Mouse (Mus musculus) cerebellum, postnatal 4 days (tissue): ENCODE measurements around the gene Fam118b.

Source experiments
- DNase-seq, 2 experiments: peaks; one replicate each; pipeline ENCODE4 v3.0.0; 2022; ENCODE audit warnings: low spot score in 2 of 2, mixed read lengths in 1 of 2

Gene Fam118b

DNA sequence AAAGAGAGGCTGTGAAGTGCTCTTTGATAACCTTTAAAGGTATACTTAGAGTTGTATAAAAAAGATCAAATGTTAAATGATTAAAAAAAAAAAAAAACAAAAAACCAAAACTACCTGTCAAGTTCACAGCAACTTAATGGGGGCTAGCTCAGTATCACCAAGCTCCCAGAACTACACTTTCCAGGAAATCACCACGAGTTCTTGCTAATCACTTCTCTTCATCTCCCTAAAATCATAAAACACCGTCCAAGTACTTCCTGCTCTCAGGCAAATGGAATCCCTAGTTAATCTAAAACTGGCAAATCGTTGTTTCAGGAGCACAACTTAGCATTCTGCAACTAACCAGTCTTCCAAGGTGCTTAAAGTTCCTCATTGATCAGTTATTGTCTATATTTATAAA is 3.1 kb downstream of the Fam118b start:
- DNase-seq: no peak

DNA sequence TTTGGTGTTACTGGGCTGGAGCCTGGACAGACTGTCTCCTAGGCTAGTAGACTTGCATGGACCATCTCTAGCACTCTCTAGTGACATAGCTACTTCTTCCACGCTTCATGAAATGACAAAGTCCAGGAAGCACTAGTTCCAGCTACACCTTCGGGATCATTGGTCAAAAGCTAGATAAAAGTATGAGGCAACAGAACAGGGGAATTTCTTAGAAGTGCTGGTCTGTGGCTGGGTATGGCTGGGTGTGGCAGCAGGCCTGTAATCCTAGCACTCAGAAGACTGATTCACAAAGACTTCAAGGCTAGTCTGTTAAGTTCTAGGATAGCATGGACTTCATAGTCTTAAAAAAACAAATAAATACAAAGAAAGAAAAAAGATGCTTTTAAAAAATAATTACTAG is 4.2 kb downstream of the Fam118b start:
- no peak for DNase-seq

DNA sequence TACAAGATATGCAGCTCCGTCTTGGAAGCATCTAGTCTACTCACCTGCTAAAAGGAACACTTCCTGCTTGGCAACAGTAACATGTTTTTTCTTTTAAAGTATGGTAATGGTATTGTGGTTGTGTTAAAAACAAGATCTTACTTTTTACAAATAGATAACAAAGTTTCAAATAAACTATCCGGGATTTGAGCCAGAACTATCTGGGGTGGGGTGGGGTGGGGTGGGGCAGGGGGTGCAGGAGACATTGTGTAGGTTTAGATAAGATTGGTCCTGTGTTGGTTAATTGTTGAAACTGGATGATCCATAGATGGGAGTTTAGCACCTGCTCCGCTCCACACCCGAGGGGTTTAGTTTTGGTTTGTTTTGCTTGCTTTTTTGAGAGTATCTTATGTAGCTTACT is 5.2 kb downstream of the Fam118b start:
- no peak for DNase-seq

DNA sequence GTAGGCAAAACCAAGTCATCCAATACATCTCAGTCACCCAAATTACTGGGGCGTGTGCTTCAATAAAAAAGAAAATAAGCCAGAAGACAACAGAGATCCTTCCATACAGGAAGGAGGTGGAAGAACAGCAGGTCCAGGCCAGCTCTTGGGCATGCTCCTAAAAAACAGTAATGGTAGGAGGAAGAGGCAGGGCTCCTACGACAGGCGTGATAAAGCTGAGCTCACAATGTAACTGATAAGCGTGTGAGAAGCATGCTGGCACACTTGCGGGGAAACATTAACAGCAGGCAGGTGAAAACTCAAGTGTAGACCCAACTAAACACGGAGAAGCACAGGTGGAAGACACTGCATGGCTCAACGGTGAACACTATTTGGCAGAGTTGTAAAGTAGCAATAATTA is 10.2 kb downstream of the Fam118b start:
- DNase-seq: no peak

DNA sequence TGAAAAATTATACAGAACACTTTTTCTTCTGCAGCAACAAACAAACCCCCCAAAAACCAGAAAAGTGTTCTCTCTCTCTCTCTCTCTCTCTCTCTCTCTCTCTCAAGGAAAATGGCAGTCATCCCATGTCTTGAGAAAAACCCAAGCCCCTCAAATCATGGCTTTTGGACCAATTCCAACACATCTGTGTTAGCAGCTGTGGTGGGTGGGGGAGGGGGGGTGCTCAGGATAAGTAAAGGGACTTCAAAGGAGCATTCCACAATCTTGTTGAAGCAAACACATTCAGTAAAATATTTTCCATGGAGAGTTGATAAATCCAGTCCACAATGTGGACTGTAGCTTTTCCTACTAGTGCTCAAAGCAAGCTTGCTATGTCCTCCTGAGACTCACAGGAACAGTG is 18.1 kb downstream of the Fam118b start:
- DNase-seq: no peak

DNA sequence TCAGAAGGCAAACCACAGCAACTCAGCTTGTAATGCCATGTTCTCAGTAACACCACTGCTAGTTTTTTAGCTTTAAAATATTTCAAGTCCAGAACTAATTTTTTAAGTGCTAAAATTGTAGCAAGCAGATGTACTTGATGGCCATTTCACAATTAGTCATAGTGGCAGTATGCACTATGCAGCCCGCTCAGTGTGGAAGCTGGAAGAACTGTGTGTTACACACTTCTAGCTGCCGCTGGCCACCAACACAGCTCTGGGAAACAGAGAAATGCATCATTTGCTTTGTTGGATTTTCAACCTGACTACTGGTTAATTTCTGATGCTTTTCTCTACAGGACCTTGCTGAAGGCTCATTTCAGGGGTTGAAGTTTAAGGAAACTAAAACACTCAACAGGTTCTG is 20.2 kb downstream of the Fam118b start:
- no peak for DNase-seq

DNA sequence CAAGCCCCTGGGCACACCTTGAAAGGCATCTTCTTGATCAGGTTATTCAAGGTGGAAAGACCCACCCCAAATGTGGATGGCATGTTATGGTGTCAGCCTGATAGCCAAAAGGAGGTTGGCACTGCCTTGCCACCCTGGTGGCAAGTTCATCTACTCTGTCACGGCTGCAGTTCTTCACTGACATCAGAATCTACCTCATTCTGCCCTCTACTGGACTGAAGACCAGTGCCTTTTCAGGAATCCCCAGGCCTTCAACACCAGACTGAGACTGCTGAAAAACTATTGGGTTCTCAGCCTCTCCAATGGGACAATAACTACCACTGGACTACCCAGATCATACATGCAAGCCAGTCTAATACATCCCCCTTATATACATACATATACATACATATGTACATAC is 27.9 kb downstream of the Fam118b start:
- DNase-seq: no peak

DNA sequence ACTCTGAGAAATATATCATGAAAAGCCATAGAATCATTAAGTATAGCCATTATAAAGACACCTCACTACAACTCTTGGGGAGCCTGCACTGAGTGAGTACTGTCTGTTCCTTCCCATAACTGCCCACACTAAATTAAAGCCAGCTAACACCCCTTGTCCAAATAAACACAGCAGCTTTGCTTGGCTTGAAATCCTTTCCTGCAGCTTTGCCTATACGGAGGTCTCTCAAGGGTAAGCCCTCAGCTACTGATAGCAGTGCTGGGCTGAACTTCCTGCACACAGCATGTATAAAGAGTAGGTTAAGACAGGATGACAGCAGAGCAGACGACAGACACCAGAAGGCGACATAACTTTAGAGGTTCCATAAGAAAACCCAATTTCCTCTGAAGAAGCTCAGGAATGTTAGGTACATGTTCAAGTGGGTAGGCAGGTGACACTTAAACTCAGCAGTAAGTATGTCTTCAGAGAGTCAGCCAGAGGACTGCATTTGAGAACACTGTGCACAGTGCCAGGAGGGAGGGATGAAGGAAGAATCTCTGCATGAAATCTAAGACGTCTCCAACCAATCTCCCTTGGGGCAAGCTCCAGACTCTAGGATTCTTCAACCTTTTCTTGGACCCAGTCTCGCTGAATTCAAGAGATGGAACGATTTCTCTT is 28.6 kb downstream of the Fam118b start:
- DNase-seq: no peak

DNA sequence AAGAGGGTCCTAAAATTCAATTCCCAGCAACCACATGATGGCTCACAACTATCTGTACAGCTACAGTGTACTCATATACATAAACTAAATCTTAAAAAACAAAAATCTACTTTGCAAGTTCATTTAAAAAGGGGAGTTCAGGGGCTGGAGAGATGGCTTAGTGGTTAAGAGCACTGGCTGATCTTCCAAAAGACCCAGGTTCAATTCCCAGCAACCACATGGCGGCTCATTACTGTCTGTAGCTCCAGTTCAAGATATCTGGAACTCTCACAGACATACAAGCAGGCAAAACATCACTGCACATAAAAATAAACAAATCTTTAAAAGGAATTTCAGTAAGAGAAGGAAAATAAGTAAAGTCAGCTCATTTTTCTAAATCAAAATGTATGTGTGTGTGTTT is 29.2 kb downstream of the Fam118b start:
- DNase-seq: no peak

DNA sequence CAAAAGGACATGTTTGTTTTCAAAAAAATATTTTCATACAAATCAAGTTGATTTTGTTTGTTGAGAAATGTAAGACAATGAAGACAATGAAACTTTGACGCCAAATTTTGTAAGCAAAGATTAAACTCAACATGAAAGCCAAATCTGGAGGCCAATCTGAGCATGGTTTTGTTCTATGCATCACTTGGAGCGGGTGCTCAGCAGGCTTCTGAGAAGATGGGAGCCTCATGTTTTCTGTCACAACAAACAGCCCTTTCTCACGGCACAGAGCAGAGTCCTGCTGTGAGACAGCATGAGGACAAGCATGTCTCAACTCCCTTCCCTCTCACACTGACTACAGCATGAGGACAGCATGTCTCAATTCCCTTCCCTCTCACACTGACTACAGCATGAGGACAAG is 31.6 kb downstream of the Fam118b start:
- no peak for DNase-seq

DNA sequence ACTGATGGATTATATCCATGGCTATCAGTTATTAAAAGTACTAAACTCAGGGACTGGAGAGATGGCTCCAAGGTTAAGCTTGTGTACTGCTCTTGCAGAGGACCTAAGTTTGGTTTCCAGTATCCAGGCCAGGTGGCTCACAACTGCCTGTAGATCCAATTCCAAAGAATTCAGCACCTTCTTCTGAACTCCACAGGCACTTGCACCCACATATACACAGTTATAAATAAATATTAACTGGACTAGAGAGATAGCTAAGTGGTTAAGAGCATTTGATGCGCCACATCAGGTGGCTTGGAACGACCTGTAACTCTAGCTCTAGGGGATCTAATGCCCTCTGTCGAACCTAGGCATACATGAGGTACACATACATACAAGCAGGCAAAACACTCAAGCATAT is 38.9 kb downstream of the Fam118b start:
- DNase-seq: no peak

DNA sequence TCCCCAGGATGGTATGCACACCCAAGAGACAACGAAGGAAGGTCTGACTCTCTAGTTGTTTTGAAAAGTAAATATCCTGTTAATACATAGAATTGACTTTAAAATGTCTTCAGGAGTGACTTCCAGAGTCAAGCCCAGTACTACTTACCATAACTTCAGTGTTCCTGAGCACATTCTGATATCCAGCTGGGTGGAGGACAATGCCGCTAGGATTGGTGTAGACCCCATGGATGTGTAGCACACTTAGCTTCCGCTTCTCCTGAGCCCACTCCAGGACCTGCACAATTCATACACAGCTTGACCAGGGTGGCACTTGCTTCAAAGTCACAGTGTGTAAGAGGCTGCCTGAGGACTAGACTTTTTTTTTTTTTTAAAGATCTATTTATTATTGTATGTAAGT is 44.1 kb downstream of the Fam118b start:
- DNase-seq: no peak

DNA sequence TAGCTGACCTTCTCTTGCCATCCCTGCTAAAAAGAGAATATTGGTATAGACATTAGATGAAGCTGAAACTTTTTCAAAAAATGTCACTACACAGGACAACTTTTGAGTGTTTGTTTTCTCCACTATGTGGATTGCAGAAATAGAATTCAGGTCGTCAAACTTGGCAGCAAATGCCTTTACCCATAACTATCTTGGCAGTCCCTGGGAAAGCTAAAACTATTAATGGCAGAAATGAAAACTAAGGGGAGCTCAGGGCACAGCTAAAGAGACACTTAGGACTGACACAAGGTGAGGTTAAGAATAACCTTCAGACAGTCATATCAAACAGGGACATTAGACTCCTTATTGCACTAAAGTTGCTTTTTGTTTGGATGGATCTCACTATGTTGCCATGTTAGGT is 49.6 kb downstream of the Fam118b start:
- no peak for DNase-seq

DNA sequence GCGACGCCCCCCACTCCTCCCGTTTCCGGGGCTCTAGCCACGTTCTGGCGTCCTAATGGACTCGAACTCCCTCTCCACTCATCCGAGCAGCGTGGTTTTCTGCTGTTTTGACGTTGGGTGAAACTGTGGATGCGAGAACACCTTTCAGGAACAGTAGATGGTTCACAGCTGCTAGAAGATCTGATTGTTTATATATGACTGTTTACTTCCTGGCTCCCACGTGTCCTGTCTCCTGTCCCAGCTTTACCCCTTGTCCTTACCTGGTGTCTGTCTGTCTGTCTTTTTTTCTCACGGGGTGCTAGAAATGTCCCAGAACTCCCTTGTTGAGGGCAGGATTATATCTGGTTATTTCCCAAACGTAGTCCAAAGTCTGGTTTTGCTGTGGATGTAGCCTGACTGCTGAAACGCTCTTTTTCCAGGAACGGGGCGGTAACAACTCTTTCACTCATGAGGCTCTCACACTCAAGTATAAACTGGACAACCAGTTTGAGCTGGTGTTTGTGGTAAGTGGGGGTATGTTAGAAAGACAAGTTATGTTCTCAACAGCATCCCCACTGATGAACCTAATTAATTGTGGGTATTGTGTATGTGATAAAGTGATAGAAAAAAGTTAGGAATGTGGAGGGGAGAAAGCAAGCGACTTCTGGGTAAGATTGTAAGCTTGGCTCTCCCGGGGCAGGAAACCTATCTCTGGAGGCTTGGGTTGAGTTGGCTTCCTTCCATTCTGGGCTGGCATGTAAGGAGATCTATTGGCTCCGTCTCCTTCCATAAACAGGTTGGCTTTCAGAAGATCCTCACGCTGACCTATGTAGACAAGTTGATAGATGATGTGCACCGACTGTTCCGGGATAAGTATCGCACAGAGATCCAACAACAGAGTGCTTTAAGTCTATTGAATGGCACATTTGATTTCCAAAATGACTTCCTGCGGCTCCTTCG is 55.8 kb downstream of the Fam118b start:
- no peak for DNase-seq

DNA sequence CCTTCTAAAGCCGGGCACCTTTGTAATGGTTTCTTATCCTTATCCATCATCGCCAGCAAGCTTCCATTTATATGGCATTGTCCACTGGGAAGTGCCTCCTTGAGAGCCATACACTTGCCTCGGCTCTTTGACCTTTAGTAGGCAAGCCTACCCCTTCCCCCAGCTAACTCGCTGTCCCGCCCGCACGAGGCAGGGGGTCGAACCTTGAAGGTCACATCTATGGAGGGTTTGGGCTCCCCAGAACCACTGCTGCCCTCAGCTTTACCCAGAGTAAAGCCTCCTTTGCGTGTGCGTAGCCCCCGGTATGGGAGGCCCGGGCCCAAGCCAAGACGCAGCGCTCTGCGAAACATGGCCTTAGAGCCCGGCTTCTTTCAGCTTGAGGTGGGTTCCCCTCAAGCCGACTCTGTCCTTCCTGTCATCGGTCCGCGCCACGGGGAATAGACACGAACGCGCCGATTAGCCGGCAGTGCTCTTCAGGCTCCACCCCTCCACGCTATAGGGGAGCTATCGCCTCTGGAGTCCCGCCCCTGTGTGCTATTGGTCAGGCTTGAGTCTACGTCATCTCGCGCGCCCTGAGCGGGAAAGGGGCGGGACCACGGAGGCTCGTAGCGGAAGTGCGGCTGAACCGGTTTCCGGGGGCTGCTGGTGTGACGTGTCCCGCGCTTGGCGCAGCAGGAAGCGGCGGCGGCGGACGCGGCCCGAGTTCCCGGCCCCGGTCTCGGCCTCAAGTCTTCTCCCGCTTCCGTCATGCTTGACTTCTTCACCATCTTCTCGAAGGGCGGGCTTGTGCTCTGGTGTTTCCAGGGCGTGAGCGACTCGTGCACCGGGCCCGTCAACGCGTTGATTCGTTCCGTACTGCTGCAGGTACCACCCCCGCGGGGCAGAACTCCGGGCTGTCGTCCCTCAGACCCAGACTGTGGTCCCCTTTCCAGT is 56.8 kb downstream of the Fam118b start, which contains the start of gene Foxred1:
Foxred1 (minus strand) TSS at position 514 of the 933 bp plus-strand sequence.
- DNase-seq: peak; percentile 94 to 98

DNA sequence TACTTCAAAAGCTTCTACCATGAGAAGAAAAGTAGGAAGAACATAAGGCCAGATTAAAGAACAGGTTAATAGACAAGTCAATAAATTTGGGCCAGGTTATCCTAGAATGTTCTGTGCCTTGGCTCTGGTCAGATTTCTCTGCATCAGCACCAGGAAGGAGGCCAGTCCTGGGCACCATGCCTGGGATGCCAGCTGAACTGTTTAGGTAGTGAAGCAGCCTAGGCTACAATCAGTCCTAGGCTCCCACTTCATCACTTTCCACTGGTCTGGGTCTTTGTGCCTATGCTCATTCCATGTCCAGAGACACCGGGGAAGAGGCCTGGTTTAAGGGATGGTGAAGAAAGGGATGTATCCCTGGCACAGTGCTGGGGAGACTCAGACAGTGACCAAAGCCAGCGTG is 63.2 kb downstream of the Fam118b start:
- no peak for DNase-seq

DNA sequence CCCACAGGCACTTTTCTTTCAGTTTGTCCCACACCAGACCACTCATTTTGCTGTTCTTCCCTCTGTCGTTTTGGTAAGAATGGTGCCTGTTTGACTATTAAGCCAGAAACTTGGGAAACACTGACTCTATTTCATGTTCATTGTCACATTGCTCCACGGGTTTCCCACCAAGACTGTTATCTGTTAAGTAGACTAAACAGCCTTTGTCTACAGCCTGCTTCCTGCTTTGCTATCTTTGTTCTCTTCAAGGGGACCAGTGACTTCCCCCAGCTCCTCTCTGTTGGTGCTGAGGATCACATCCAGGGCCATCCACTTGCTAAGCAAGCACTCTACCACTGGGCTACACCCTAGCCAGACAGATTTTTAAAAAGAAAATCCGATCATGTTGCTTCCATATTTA is 64.1 kb downstream of the Fam118b start:
- DNase-seq: no peak

DNA sequence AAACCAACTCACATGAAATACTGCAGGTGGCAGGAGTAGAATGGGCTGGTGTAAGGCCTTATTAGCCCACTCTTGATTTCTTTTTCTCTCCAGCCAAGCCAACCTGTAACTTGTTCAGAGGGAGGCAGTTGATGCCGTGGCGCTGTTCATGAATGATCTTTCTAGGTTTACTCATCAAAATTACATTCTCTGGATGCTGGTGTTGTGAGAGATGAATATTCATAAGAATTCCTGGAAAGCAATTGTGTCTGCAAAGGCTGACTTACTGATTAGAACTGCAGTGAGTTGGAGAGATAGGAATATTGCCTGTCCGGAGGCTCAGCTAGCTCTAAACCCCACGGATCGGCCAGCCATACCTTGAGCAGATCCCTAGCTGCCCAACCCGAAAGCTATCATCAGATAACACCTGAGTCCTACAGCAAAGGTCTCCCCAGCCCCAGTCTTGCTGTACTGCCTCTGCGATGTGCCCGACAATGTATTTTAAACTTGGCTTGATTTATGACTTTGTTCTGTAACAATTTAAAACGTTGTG is 67.0 kb downstream of the Fam118b start:
- DNase-seq: no peak

DNA sequence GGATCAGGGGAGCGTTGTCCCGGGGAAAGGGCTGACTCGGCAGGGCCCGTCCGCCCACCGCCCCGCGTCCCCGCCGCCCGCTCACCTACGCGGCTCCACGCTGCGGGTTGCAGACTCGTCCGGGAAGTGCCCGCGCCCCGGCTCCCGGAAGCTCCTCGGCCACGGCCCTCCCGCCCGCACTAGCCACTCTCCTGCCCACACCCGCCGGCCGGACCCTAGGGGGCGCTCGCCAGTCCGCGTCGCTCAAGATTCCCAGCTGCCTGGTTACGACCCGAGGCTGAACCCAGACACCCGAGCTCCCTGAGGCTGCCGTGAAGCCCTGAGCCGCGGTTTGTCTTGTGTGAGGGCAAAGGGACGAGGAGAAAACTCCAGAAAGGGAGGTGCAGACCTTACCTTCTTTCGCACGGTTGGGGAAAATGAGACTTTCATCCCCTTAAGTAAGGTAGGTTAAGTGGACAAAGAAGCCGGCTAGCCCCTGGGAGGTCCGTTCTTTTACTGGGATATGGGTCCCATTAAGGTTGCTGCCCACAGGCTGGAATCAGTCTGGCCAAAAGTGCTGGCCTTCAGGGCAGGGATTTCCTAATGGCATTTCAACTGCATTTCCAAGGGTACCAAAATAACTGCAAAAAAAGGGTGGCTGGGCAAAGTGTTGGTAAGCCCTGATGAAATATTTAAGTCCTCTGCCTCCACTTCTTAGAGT is 67.7 kb downstream of the Fam118b start, which contains the start of the genes Srpr and Tirap:
Srpr (plus strand) TSS at position 404 of the 700 bp plus-strand sequence.
Tirap (minus strand) TSS at position 520 of the 700 bp plus-strand sequence.
- peak; percentile 88 to 95 for DNase-seq

DNA sequence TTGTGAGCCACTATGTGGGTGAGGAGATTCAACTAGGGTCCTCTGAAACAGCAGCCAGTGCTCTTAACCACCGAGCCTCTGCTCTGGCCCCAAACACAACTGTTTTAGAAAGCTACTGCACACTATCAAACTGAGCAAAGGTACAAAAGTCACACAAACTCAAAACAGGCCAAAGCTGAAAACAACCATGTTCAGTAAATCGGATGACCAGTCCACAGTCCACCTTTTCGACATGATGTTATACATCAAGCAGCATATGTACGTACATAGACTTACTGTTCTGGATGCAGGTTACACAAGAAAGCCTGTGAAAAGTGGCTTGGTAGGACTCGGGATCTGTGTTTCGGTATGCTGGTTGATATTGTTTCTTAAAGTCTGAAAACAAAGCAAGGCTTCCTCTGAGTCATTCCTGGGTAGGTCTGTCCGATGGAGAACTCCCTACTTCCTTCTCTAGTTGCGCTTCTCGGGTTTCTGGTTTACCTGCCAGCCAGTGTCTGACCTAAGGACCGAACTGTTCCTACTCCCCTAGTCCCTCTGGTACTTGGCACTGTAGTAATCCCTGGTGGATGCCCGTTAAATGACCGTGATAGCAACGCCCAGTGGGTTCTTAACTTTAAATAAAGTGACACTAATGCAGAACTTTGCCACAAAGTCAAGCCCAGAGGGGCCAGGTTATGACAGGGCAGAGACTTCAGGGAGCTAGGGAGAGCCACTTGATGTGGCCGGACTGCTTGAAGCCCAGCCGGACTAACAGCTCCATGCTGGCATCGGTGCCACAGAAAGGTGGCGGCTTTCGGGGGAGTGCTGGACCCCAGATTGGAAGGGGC is 68.4 kb downstream of the Fam118b start:
- DNase-seq: no peak
